Mouse (Mus musculus) stomach, embryonic 14.5 days (tissue): Measurements from ENCODE around the gene Crispld2. TPM values are rescaled to one million over a fixed set of nuclear protein-coding genes. Genes with fewer than 3 reads are reported as not detected.
A peak's percentile ranks its signal among the peaks of the same experiment; 100 is the strongest.

Source experiments
- ATAC-seq: fragments of 200-750 bp; cut with Nextera tagmentation; 2 replicates; pipeline ENCODE4 v1.8.0; 2017; ENCODE audit warnings: low read depth, moderate TSS enrichment; ENCODE audit not compliant: insufficient number of reproducible peaks, insufficient read depth, low FRiP score
- H3K27ac ChIP-seq: fragments of 300-500 bp; sonication (generic); 2 replicates; pipeline ENCODE4 v1.5.1; 2014; ENCODE audit warnings: mild to moderate bottlenecking, low read length, moderate library complexity, mixed read lengths
- H3K27me3 ChIP-seq: fragments of 300-500 bp; sonication (generic); 2 replicates; pipeline ENCODE4 v1.6.1; 2014; ENCODE audit warnings: low read length, control low read depth, mixed read lengths; ENCODE audit not compliant: control insufficient read depth, insufficient read depth
- H3K36me3 ChIP-seq: fragments of 300-500 bp; sonication (generic); 2 replicates; pipeline ENCODE4 v1.6.1; 2014; ENCODE audit warnings: mild to moderate bottlenecking, control low read depth, low read length, moderate library complexity, mixed read lengths; ENCODE audit not compliant: control insufficient read depth, insufficient read depth
- H3K4me1 ChIP-seq: fragments of 300-500 bp; sonication (generic); 2 replicates; pipeline ENCODE4 v1.6.1; 2014; ENCODE audit warnings: low read length, control low read depth, mixed read lengths; ENCODE audit not compliant: control insufficient read depth, insufficient read depth
- H3K4me2 ChIP-seq: fragments of 300-500 bp; sonication (generic); replicated peaks from 2 replicates; pipeline ENCODE4 v1.6.1; 2014; ENCODE audit warnings: low read depth, low read length, control low read depth
- H3K4me3 ChIP-seq: fragments of 300-500 bp; sonication (generic); 2 replicates; pipeline ENCODE4 v1.5.1; 2014; ENCODE audit warnings: low read depth, low read length, control low read depth
- H3K9ac ChIP-seq: fragments of 300-500 bp; sonication (generic); replicated peaks from 2 replicates; pipeline ENCODE4 v1.6.1; 2014; ENCODE audit warnings: low read depth, mild to moderate bottlenecking, control low read depth, low read length, moderate library complexity, mixed read lengths
- H3K9me3 ChIP-seq: fragments of 300-500 bp; sonication (generic); 2 replicates; pipeline ENCODE4 v1.6.1; 2016; ENCODE audit warnings: low read depth, low read length, control low read depth; ENCODE audit not compliant: control insufficient read depth
- WGBS: fragments of 180-500 bp; shearing (Covaris S2); extraction: QIAGEN DNeasy Blood & Tissue Kit; methylation state at CpG from one replicate; pipeline ENCODE4 v1.1.7; 2014; 5-methylcytosine and 5-hydroxymethylcytosine counted together
- polyA plus RNA-seq: library from polyadenylated mRNA; unstranded; fragments of >200 nt; fragmentation: Nextera tagmentation; extraction: Ambion mirVana; gene quantifications from 2 replicates; pipeline ENCODE4 v1.2.1, GENCODE M21; 2014

The Crispld2 gene
- polyA plus RNA-seq, 1 experiment from 2014 or later, result 29.1 TPM

DNA sequence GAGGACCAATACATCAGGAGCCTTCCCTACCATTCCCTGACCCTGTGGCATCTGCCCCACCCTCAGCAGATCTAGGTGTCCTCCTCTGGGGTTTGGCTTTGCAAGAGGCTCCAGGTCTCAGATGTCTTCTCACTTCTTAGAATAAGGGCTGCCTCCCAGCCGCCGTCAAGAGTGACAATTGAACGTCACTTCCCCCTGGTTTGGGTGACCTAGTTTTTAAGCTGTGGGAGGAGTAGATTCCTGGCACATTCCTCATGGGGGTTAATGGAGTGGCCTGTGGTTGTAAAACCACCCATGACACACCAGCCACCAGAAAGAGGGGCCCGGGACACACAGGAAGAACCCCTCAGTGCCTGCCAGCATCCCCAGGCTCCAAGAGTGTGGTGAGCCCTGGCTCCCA is 58.8 kb downstream of the Crispld2 start:
- Histone ChIP-seq H3K4me3 (no peak overlapping the region), H3K9ac (no peak overlapping the region), H3K27ac (no peak overlapping the region), H3K4me1 (0 out of 2 replicates have a peak, but pooled peaks cover 8% of the 10 kb centered on the region), H3K36me3 (no peaks in the 10 kb centered on the region; the same call in 1 of the 2 replicates), H3K9me3 (no peaks in the 10 kb centered on the region), H3K4me2 (no peak overlapping the region), H3K27me3 (no peaks in the 10 kb centered on the region)
- no peak for ATAC-seq
- 46% methylated on average over 4 of the region's 4 CpGs for WGBS

DNA sequence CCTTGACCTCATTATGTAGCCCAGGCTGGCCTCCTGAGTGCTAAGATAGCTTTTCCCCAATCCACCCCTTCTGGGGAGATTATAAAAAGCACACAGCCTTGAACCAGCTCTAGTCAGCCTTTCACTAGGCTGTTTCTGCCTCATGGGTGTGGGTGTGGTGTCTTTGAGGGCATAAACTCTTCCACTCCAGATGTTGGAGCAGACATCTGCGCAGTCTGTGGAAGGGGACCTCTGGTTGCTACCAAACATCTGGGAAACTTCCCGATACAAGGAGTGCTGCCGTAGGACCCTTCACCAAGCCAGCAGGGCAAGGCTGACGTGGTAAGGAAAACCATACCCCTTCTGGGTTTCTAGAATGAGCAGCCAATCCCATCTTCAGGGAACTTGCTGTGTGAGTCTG is 59.7 kb downstream of the Crispld2 start:
- H3K9ac ChIP-seq, result no peak overlapping the region
- H3K27me3 ChIP-seq, result no peaks in the 10 kb centered on the region
- no peaks in the 10 kb centered on the region for H3K9me3 ChIP-seq
- H3K36me3 ChIP-seq, result no peaks in the 10 kb centered on the region; the same call in 1 of the 2 replicates
- 0 out of 2 replicates have a peak, but pooled peaks cover under 1% of the 10 kb centered on the region for H3K4me1 ChIP-seq
- H3K4me2 ChIP-seq, result no peak overlapping the region
- no peak overlapping the region for H3K4me3 ChIP-seq
- no peak for ATAC-seq
- no peak overlapping the region for H3K27ac ChIP-seq
- 71% methylated on average over 4 of the region's 4 CpGs for WGBS

DNA sequence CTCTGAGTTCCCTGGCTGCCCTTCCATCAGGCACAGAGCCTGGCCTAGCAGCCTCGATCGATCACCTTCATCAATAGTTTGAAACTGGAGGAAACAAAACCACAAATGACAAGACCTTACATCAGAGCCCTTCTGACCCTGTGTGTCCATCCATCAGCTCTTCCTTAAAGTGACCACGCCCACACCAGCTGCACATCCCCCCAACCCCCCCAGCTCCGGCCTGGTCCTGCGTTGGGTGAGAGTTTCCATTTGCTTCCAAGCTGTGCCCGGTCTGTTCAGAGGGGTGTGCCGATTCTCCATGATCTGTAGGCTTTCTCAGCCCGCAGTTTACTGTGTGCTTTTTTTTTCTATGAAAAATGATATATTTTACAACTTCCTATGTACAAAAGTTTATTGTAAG is 60.1 kb downstream of the Crispld2 start:
- no peak overlapping the region for H3K4me2 ChIP-seq
- H3K9me3 ChIP-seq, result no peaks in the 10 kb centered on the region
- no peak overlapping the region for H3K4me3 ChIP-seq
- 0 out of 2 replicates have a peak, but pooled peaks have one; percentile 23 for ATAC-seq
- no peak overlapping the region for H3K9ac ChIP-seq
- no peak overlapping the region for H3K27ac ChIP-seq
- no peaks in the 10 kb centered on the region for H3K27me3 ChIP-seq
- no peaks in the 10 kb centered on the region for H3K4me1 ChIP-seq
- 60% methylated on average over 8 of the region's 8 CpGs for WGBS
- no peaks in the 10 kb centered on the region; the same call in 1 of the 2 replicates for H3K36me3 ChIP-seq

DNA sequence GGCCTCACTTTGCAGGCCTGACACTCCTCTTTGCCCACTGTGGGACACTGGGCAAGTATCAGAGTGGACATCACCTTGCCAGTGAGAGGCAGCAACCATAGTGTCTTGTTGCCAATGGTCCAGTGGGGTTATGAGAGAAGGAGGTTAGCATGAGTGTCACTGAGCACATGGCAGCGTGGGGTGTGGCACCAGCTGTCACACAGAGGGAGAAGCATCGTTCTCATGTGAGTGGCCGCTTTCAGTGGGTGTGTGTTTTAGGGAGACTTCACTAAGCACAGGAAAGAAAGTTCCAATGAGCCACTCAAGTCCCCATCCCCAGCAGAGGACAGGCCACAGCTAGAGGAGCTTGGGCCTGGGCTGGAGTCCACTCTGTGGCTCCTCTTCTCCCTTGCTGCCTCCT is 62.6 kb downstream of the Crispld2 start:
- no peak overlapping the region for H3K4me3 ChIP-seq
- H3K27me3 ChIP-seq, result no peaks in the 10 kb centered on the region
- WGBS, result 82% methylated on average over 3 of the region's 3 CpGs
- no peaks in the 10 kb centered on the region for H3K36me3 ChIP-seq
- no peak overlapping the region for H3K9ac ChIP-seq
- no peak for ATAC-seq
- no peaks in the 10 kb centered on the region for H3K4me1 ChIP-seq
- H3K4me2 ChIP-seq, result no peak overlapping the region
- no peaks in the 10 kb centered on the region for H3K9me3 ChIP-seq
- H3K27ac ChIP-seq, result no peak overlapping the region

DNA sequence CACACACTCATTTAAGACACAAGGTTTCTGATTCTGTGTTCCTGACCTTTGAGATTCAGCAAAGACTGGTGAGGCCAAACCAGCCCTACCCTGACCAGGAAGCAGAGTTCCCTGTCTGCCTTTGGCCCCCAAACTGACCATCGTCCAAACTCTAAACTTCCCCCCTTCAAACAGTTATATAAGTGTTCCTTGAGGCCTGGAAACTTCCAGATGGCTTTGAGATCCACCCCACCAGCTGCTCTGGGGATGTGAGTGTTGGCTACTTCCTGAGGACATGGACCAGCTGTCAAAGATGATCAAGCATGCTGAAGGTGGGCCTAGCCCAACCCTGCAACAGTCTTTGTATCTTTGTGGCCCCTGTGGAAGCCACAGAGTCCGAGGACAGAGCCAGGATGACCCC is 64.8 kb downstream of the Crispld2 start:
- no peaks in the 10 kb centered on the region for H3K36me3 ChIP-seq
- no peak overlapping the region for H3K27ac ChIP-seq
- H3K9me3 ChIP-seq, result no peaks in the 10 kb centered on the region
- no peaks in the 10 kb centered on the region for H3K4me1 ChIP-seq
- no peak overlapping the region for H3K4me3 ChIP-seq
- ATAC-seq, result no peak
- no peak overlapping the region for H3K9ac ChIP-seq
- H3K27me3 ChIP-seq, result no peaks in the 10 kb centered on the region
- 76% methylated on average over 2 of the region's 2 CpGs for WGBS
- no peak overlapping the region for H3K4me2 ChIP-seq

DNA sequence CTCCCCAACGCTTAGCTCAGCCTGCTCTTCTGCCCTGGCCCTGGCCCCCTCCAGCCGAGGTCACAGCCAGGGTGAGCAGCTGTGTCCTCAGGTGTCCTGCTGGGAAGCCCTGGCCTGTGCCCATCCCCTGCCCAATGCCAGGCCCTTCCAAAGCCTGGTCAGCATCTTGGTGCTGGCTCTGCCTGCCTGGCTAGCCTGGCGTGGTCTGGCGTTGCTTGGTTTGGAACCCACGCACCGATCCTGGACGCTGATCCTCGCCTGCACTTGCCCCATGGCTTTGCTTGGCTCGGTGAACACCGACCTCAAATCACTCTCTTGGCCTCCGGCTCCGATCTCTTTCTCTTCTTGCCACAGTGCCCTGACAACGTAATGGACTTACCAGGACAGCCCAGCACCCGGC is 70.5 kb downstream of the Crispld2 start:
- no peak for ATAC-seq
- H3K4me1 ChIP-seq, result no peaks in the 10 kb centered on the region
- no peak overlapping the region for H3K27ac ChIP-seq
- WGBS, result 86% methylated on average over 14 of the region's 14 CpGs
- no peaks in the 10 kb centered on the region for H3K36me3 ChIP-seq
- no peak overlapping the region for H3K9ac ChIP-seq
- no peaks in the 10 kb centered on the region for H3K9me3 ChIP-seq
- H3K27me3 ChIP-seq, result no peaks in the 10 kb centered on the region
- no peak overlapping the region for H3K4me3 ChIP-seq
- H3K4me2 ChIP-seq, result no peak overlapping the region

DNA sequence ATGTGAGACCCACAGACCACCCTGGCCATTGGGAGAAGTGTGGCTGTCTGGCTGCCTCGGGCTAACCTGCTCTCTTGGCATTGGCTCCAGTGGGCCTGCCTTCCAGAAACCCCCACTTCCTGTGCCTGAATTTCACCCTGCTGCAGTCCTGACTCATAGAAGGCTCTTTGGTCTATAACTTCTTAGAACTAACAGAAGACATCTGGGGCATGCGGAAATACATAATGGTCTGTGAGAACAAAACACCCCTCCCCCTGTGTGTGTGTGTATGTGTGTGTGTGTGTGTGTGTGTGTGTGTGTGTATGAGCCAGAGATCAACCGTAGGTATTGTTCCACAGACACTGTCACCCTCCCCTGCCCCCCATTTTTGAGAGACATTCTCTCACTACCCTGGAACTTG is 71.1 kb downstream of the Crispld2 start:
- Histone ChIP-seq H3K9me3 (no peaks in the 10 kb centered on the region), H3K4me2 (no peak overlapping the region), H3K4me1 (no peaks in the 10 kb centered on the region), H3K27me3 (no peaks in the 10 kb centered on the region), H3K27ac (no peak overlapping the region), H3K9ac (no peak overlapping the region), H3K36me3 (no peaks in the 10 kb centered on the region), H3K4me3 (no peak overlapping the region)
- 70% methylated on average over 3 of the region's 3 CpGs for WGBS
- ATAC-seq, result no peak

DNA sequence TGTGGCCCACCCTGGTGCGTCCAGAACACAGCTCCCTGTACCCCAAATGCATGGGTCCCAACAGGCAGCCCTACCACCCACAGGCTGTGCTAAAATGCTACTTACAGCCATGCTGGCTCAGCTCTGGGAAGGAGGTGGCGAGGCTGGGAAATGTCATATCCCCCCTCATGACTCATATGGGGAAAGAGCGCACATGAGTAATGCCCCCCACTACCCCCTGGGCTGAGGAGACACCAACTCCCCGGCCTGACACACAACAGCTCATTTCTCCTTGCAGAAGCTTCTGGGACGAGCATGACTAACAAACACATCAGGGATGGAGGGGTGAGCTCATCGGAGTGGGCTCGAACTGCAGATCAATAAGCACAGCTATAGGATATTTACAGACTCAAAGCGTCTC is 73.4 kb downstream of the Crispld2 start:
- Histone ChIP-seq H3K36me3 (no peaks in the 10 kb centered on the region), H3K4me1 (no peaks in the 10 kb centered on the region), H3K27me3 (no peaks in the 10 kb centered on the region), H3K27ac (no peak overlapping the region), H3K9me3 (no peaks in the 10 kb centered on the region), H3K9ac (no peak overlapping the region), H3K4me2 (no peak overlapping the region), H3K4me3 (no peak overlapping the region)
- no peak for ATAC-seq
- 86% methylated on average over 8 of the region's 8 CpGs for WGBS

DNA sequence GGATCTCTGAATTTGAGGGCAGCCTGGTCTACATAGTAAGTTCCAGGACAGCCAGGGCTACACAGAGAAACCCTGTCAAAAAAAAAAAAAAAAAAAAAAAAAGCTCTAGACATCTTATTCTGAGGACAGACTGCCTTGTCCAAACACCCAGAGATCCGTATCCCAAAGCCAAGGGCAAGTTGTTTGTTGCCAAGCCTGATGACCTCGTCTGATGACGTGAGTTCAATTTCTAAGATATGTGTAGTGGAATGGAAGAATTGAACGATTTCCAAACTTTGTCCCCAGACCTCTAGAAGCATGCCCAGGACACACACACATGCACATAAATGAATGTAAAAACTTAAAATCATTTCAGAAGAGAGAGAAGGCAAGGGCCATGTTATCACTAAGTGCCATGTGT is 74.0 kb downstream of the Crispld2 start:
- H3K27ac ChIP-seq, result no peak overlapping the region
- no peaks in the 10 kb centered on the region for H3K4me1 ChIP-seq
- ATAC-seq, result no peak
- H3K4me2 ChIP-seq, result no peak overlapping the region
- no peak overlapping the region for H3K9ac ChIP-seq
- WGBS, result 85% methylated on average over 4 of the region's 4 CpGs
- no peaks in the 10 kb centered on the region for H3K9me3 ChIP-seq
- H3K36me3 ChIP-seq, result no peaks in the 10 kb centered on the region
- H3K4me3 ChIP-seq, result no peak overlapping the region
- H3K27me3 ChIP-seq, result no peaks in the 10 kb centered on the region
